Mouse (Mus musculus) ES-Bruce4 (cell line): ENCODE measurements around the gene Lrrc19. TPM values are rescaled to one million over a fixed set of nuclear protein-coding genes. Genes with fewer than 3 reads are reported as not detected.

ENCODE experiments used
- H3K27ac ChIP-seq: 2 replicates; pipeline ENCODE4 v1.5.1; 2012; ENCODE audit warnings: low read length, inconsistent platforms; ENCODE audit not compliant: insufficient read depth
- H3K27me3 ChIP-seq: 2 replicates; pipeline ENCODE4 v1.6.1; 2012; ENCODE audit warnings: mild to moderate bottlenecking, low read length, inconsistent platforms; ENCODE audit not compliant: control insufficient read depth, poor library complexity, insufficient read depth, severe bottlenecking
- H3K36me3 ChIP-seq: 2 replicates; pipeline ENCODE4 v1.6.1; 2012; ENCODE audit warnings: inconsistent platforms, mild to moderate bottlenecking, low read length, moderate library complexity; ENCODE audit not compliant: control insufficient read depth, poor library complexity, insufficient read depth, severe bottlenecking
- H3K4me1 ChIP-seq: one replicate; pipeline ENCODE4 v1.8.1; 2011; ENCODE audit warnings: low read length; ENCODE audit not compliant: control insufficient read depth, insufficient read depth
- H3K4me3 ChIP-seq: 2 replicates; pipeline ENCODE4 v1.5.1; 2011; ENCODE audit warnings: low read depth, mild to moderate bottlenecking, low read length
- H3K9ac ChIP-seq: 2 replicates; pipeline ENCODE4 v1.6.1; 2012; ENCODE audit warnings: low read depth, mild to moderate bottlenecking, inconsistent platforms; ENCODE audit not compliant: poor library complexity, severe bottlenecking
- H3K9me3 ChIP-seq: replicated peaks from 2 replicates; pipeline ENCODE4 v1.6.1; 2012; ENCODE audit warnings: mild to moderate bottlenecking, low read length, inconsistent platforms; ENCODE audit not compliant: control insufficient read depth, poor library complexity, insufficient read depth, severe bottlenecking
- CTCF ChIP-seq: IDR thresholded peaks from one replicate; pipeline ENCODE4 v1.8.1; 2011; ENCODE audit warnings: low read depth, low read length
- EP300 ChIP-seq: IDR thresholded peaks from 2 replicates; pipeline ENCODE4 v1.6.1; 2011; ENCODE audit warnings: low read depth, low read length; ENCODE audit not compliant: insufficient read depth
- POLR2A ChIP-seq: IDR thresholded peaks from one replicate; pipeline ENCODE4 v1.8.1; 2011; ENCODE audit warnings: low read length; ENCODE audit not compliant: insufficient read depth
- polyA plus RNA-seq: library from polyadenylated mRNA; stranded (reverse); fragments of >200 nt; gene quantifications from 2 replicates; pipeline ENCODE4 v1.2.4, GENCODE M21; 2011; ENCODE audit warnings: low read depth; ENCODE audit not compliant: missing spikeins, insufficient read depth, insufficient read length

The Lrrc19 gene
- polyA plus RNA-seq, 1 experiment = not detected

DNA sequence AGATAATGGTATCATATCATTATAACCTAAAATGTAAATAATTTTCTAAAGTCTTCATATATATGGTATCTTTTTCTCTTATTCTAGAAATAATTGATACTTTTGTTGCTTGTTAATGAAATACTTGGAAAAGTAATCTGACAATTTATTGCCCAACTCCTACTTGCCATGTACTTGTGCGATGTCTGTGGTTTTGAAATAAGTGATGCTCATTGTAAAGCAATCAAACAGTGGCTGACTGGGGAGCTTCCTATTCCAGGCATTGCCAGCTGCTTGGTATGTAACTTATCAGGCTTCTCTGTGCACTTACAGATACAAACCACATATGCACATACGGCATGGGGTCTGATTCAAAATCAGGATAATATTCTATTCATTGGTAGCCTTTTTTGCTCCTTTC lies 29.9 kb downstream of the Lrrc19 start:
- H3K27me3 ChIP-seq = no peaks in the 10 kb centered on the region
- H3K4me1 ChIP-seq = no peaks in the 10 kb centered on the region
- no peaks in the 10 kb centered on the region; the same call in 1 of the 2 replicates for H3K36me3 ChIP-seq
- no peak overlapping the region for H3K9ac ChIP-seq
- no peaks in the 10 kb centered on the region for H3K9me3 ChIP-seq
- H3K27ac ChIP-seq = no peak overlapping the region
- TF ChIP-seq CTCF (no peak), POLR2A (no peak), EP300 (no peak)
- no peak overlapping the region for H3K4me3 ChIP-seq

DNA sequence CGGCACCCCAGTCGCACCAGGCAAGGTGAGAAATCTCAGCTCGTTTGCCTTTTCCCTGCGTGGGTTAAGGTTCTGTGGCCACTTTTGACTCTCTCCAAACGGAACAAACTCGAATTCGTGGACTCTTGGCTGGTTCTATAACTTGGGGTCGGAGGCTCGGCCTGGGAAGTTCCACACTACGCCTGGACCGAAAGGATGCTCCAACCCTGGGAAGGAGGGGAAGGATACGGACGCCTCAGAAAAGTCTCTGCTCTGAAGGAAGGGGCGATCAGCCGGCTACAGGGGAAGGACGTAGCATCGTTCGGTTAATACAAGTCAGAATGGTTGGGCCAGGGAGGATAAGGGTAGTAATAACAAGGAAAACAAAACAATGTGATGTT lies 35.3 kb downstream of the Lrrc19 start:
- Histone ChIP-seq H3K27me3 (no peaks in the 10 kb centered on the region), H3K4me3 (peak overlapping the region; percentile 87), H3K27ac (no peak overlapping the region), H3K9me3 (no peaks in the 10 kb centered on the region), H3K36me3 (no peaks in the 10 kb centered on the region), H3K9ac (peak overlapping the region; percentile 62), H3K4me1 (no peaks in the 10 kb centered on the region)
- TF ChIP-seq CTCF (no peak), POLR2A (no peak), EP300 (no peak)

DNA sequence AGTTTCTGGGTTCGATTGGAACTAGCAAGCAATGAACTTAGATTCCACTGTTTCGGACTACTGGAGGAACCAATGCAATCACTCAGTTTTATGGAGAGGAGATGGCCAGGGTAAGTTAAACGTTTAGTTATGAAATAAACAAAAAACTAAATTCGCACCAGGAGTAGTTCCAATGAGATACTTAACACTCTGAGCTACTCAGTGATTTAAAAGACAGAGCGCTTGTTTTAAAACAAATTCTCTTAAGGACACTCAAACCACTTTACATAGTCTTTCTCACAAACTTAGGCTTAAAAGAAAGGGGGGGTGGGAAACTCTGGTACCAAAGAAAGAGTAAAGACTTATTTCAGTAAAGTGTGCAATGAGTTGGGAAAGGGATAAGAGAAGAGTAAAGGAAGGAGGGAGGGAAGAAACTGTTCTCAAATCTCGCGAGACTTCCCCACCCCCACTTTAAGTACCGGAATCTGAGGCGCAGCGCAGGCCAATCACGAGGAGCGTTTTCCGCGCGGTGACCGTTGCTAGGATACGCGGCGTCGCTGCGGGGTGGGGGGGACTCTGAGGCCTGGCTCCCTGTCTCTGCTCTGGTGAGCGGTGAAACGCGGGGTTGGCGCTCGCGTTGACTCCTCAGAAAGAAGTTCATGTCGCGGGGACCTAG lies 35.8 kb downstream of the Lrrc19 start, which contains the start of gene Ift74:
Ift74 (plus strand) TSS at position 520 of the 655 bp plus-strand sequence.
- Histone ChIP-seq H3K9me3 (no peaks in the 10 kb centered on the region), H3K4me1 (no peaks in the 10 kb centered on the region), H3K36me3 (no peaks in the 10 kb centered on the region), H3K9ac (peak within 1 kb of the TSS; percentile 62), H3K27me3 (no peaks in the 10 kb centered on the region), H3K4me3 (peak within 1 kb of the TSS; percentile 87), H3K27ac (no peak within 1 kb of the TSS; the same call in 1 of the 2 replicates)
- TF ChIP-seq EP300 = no peak
- TF ChIP-seq CTCF = no peak
- TF ChIP-seq POLR2A = peak; percentile 56

DNA sequence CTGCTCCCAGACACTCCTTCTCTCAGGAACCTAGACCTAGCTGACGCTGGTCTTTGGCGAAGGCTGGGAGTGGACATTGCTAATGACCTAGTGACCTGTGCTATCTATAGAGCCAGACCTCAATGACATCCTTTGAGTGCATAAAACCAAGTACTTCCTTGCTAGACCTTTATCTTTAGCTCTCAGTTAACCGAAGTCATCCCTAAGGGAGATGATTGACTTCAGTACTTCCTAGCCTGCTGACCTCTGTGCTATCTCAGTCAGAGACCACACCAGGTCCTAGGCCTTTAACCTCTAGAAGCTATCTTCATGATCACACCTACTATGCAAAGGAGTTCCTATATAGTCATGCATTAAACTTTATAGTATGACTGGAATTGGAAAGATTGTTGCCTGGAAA lies 39.6 kb downstream of the Lrrc19 start:
- no peak overlapping the region for H3K27ac ChIP-seq
- no peak overlapping the region for H3K4me3 ChIP-seq
- no peaks in the 10 kb centered on the region for H3K4me1 ChIP-seq
- H3K9ac ChIP-seq = no peak overlapping the region
- H3K9me3 ChIP-seq = no peaks in the 10 kb centered on the region
- no peaks in the 10 kb centered on the region for H3K36me3 ChIP-seq
- H3K27me3 ChIP-seq = no peaks in the 10 kb centered on the region
- TF ChIP-seq EP300 = no peak

DNA sequence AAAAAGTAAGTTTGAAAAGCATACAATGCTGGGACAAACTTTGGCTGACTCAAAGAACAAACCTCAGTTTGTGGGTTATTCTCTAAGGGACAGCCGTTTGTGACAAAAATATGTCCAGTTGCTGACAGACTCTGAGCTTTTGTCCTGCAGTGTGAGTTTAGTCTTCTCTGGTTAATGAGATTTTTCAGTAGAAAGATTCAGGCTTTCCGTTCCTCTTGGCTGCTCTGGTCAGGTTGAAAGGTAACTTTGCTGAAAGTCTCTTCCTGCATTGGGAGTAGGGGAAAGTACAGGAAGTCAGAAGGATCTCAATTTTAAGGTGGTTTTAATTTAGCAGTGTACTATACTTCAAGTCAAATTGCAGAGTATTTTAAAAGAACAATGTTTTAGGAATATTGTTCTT lies 44.4 kb downstream of the Lrrc19 start:
- no peak overlapping the region for H3K9ac ChIP-seq
- no peak overlapping the region for H3K4me3 ChIP-seq
- no peaks in the 10 kb centered on the region for H3K9me3 ChIP-seq
- TF ChIP-seq CTCF (no peak), POLR2A (no peak), EP300 (no peak)
- no peaks in the 10 kb centered on the region for H3K27me3 ChIP-seq
- no peaks in the 10 kb centered on the region for H3K4me1 ChIP-seq
- peaks cover 3% of the 10 kb centered on the region; the same call in 1 of the 2 replicates for H3K36me3 ChIP-seq
- H3K27ac ChIP-seq = no peak overlapping the region

DNA sequence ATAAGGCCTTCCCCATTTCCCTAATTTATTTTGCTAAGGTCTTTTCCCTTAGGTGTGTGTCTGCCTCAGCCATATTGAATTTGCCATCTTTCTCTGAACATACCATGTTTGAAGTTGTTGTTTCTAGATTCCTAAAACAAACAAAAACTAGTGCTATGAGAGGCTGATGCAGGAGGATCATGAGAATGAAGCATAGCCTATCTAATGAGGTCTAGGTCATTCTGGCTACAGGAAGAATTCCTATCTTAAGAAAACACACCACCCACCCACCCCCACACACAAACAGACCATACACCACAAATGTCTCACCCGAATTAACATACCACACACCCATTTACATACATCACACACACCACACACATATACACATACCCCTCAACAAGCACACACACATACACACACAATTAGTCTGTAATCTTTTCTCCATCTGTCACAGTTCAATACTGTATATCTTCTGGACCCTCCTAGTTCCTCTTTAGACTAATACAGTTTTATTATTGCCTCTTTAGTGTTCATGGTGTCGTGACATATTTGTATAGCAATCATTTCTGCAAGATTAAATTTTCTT lies 45.4 kb downstream of the Lrrc19 start:
- no peak overlapping the region for H3K4me3 ChIP-seq
- no peaks in the 10 kb centered on the region for H3K27me3 ChIP-seq
- H3K9me3 ChIP-seq = no peaks in the 10 kb centered on the region
- peaks cover 3% of the 10 kb centered on the region; the same call in 1 of the 2 replicates for H3K36me3 ChIP-seq
- H3K27ac ChIP-seq = no peak overlapping the region
- no peaks in the 10 kb centered on the region for H3K4me1 ChIP-seq
- TF ChIP-seq CTCF (no peak), POLR2A (no peak), EP300 (no peak)
- H3K9ac ChIP-seq = peak overlapping the region; percentile 79; the same call in 1 of the 2 replicates
